Mouse (Mus musculus) liver, postnatal 0 days (tissue): Measurements from ENCODE around the gene Irf2bpl.

Experiments used
- CTCF ChIP-seq: sonication (generic); IDR thresholded peaks from 2 replicates; pipeline ENCODE4 v1.5.1; 2016; ENCODE audit warnings: antibody characterized with exemption, low read depth
- EP300 ChIP-seq: IDR thresholded peaks from 2 replicates; pipeline ENCODE4 v1.6.1; 2016; ENCODE audit warnings: antibody characterized with exemption, low read depth, mild to moderate bottlenecking

- no peak for TF ChIP-seq EP300
- TF ChIP-seq CTCF: no peak
These were observed 51.9 kb downstream of the Irf2bpl start for GRCm38 (mm10) chr12:86832551-86833182.
